Mouse (Mus musculus) cortical plate, adult 2 months (tissue): Measurements from ENCODE around the gene Taok1.

ENCODE experiments used
- CTCF ChIP-seq: fragments of 200-500 bp; IDR thresholded peaks from 2 replicates; pipeline ENCODE4 v1.5.1; 2011; ENCODE audit warnings: mild to moderate bottlenecking, control low read depth, low read length; ENCODE audit not compliant: insufficient read depth; ENCODE audit errors: extremely low read depth
- POLR2A ChIP-seq: fragments of 200-500 bp; IDR thresholded peaks from 2 replicates; pipeline ENCODE4 v1.6.1; 2011; ENCODE audit warnings: mild to moderate bottlenecking, low read length, control low read depth; ENCODE audit not compliant: insufficient read depth; ENCODE audit errors: extremely low read depth

DNA sequence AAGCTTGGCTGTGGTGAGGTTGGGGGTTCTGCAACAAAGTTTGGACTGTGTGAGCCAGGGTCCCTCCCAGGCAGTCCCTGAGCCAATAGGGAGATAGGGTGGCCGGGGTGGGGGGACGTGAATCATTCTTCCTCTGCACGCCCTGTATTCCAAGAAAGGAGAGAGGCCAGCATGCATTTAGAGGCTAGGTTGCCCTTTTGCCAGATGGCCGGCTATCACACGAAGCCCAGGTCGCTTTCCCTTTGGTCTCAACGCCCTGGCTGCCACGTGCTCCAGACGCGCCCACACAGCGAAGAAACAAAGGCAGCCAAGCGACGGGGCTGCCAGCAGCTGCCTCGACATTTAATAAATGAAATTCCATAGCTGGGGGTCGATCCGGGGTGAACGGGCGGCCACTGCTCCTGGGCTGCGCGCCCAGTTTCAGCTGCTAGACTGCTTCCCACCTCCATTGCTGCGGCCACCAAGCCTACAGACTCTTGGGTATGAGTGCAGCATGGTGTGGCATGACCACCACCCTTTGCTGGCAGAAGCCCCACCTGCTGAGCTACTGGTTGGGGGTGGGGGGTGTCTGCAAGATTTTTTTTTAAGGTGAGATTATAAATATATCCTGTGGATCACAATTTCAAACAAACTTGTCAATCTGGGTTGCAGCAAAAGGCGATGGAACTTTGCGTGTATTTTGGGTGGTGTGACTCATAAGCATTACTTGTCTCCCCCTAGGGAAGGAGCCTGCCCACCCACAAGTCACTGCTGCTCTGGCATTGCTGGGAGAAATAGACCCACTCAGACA, 115.9 kb downstream of the Taok1 start:
- no peak for TF ChIP-seq CTCF
- 0 out of 2 replicates have a peak, but pooled peaks have one; percentile 48 for TF ChIP-seq POLR2A
